Mouse (Mus musculus) liver, postnatal 0 days (tissue): ENCODE measurements around the gene Kcne1. TPM values are rescaled to one million over a fixed set of nuclear protein-coding genes. Genes with fewer than 3 reads are reported as not detected.

Experiments
- ATAC-seq: fragments of 200-750 bp; cut with Nextera tagmentation; 2 replicates; pipeline ENCODE4 v1.8.0; 2017; ENCODE audit warnings: mild to moderate bottlenecking, moderate library complexity
- DNase-seq: peaks from one replicate; pipeline ENCODE4 v3.0.0-alpha.2; 2016
- H3K27ac ChIP-seq: fragments of 300-500 bp; sonication (generic); 2 replicates; pipeline ENCODE4 v1.5.1; 2014; ENCODE audit warnings: antibody characterized with exemption, moderate library complexity, mild to moderate bottlenecking, low read depth
- H3K27me3 ChIP-seq: fragments of 300-500 bp; sonication (generic); 2 replicates; pipeline ENCODE4 v1.6.1; 2014; ENCODE audit warnings: low read length, control low read depth, mixed read lengths; ENCODE audit not compliant: insufficient read depth
- H3K36me3 ChIP-seq: fragments of 300-500 bp; sonication (generic); replicated peaks from 2 replicates; pipeline ENCODE4 v1.6.1; 2014; ENCODE audit warnings: mild to moderate bottlenecking, control low read depth, low read length, moderate library complexity, mixed read lengths; ENCODE audit not compliant: insufficient read depth
- H3K4me1 ChIP-seq: fragments of 300-500 bp; sonication (generic); 2 replicates; pipeline ENCODE4 v1.6.1; 2014; ENCODE audit warnings: antibody characterized with exemption, mild to moderate bottlenecking, control low read depth; ENCODE audit not compliant: insufficient read depth
- H3K4me2 ChIP-seq: fragments of 300-500 bp; sonication (generic); 2 replicates; pipeline ENCODE4 v1.6.1; 2014; ENCODE audit warnings: low read depth, mild to moderate bottlenecking, low read length, moderate library complexity, mixed read lengths
- H3K4me3 ChIP-seq: fragments of 300-500 bp; sonication (generic); 2 replicates; pipeline ENCODE4 v1.5.1; 2014; ENCODE audit warnings: low read depth, low read length
- H3K9ac ChIP-seq: fragments of 300-500 bp; sonication (generic); replicated peaks from 2 replicates; pipeline ENCODE4 v1.6.1; 2014; ENCODE audit warnings: mild to moderate bottlenecking, moderate library complexity
- H3K9me3 ChIP-seq: fragments of 300-500 bp; sonication (generic); 2 replicates; pipeline ENCODE4 v1.6.1; 2016; ENCODE audit warnings: mild to moderate bottlenecking, control low read depth, low read length, mixed read lengths
- CTCF ChIP-seq: sonication (generic); IDR thresholded peaks from 2 replicates; pipeline ENCODE4 v1.5.1; 2016; ENCODE audit warnings: antibody characterized with exemption, low read depth
- EP300 ChIP-seq: IDR thresholded peaks from 2 replicates; pipeline ENCODE4 v1.6.1; 2016; ENCODE audit warnings: antibody characterized with exemption, low read depth, mild to moderate bottlenecking
- WGBS: fragments of 180-500 bp; shearing (Covaris S2); extraction: QIAGEN DNeasy Blood & Tissue Kit; methylation state at CpG from one replicate; pipeline ENCODE4 v1.1.7; 2014; ENCODE audit not compliant: insufficient replicate concordance; 5-methylcytosine and 5-hydroxymethylcytosine counted together
- polyA plus RNA-seq: library from polyadenylated mRNA; unstranded; fragments of >200 nt; fragmentation: Nextera tagmentation; extraction: Ambion mirVana; gene quantifications from 2 replicates; pipeline ENCODE4 v1.2.1, GENCODE M21; 2015

Kcne1 gene
- polyA plus RNA-seq, 1 experiment from 2014 or later: not detected

DNA sequence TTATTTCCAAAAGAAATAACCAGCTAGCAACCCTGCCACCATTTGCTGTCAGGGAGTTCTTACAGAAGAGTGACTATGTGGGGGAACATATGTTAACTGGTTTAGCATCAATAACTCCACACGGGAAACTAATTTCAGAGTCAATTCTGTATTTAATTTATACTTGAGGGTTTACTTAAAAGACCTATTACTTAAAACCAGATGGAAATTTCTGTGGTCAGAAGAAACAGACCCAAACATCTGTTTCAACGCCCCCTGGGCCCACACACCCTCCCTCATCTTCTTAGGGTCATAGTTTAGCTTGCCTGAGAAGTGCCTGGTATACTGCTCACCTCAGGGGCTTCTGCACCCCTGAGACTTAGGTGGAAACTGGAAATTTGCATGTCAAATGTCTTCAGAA, 5.4 kb downstream of the Kcne1 start:
- H3K4me1 ChIP-seq: no peaks in the 10 kb centered on the region
- ATAC-seq: no peak
- WGBS: 62% methylated on average over 2 of the region's 2 CpGs
- no peaks in the 10 kb centered on the region; the same call in 1 of the 2 replicates for H3K27me3 ChIP-seq
- TF ChIP-seq EP300: no peak
- no peak for TF ChIP-seq CTCF
- no peak overlapping the region for H3K4me2 ChIP-seq
- no peaks in the 10 kb centered on the region for H3K36me3 ChIP-seq
- H3K9me3 ChIP-seq: no peaks in the 10 kb centered on the region
- no peak overlapping the region for H3K27ac ChIP-seq
- H3K4me3 ChIP-seq: no peak overlapping the region
- no peak overlapping the region for H3K9ac ChIP-seq
- DNase-seq: no peak

GRCm38 (mm10) chr16:92353295-92353694, 6.0 kb downstream of the Kcne1 start:
- Histone ChIP-seq H3K9me3 (no peaks in the 10 kb centered on the region), H3K36me3 (no peaks in the 10 kb centered on the region), H3K9ac (no peak overlapping the region), H3K27me3 (no peaks in the 10 kb centered on the region; the same call in 1 of the 2 replicates), H3K4me3 (no peak overlapping the region), H3K27ac (no peak overlapping the region), H3K4me2 (no peak overlapping the region), H3K4me1 (no peaks in the 10 kb centered on the region)
- TF ChIP-seq CTCF (no peak), EP300 (no peak)
- ATAC-seq: no peak
- WGBS: 77% methylated on average over 12 of the region's 12 CpGs
- no peak for DNase-seq

- H3K27ac ChIP-seq: no peak overlapping the region
- no peaks in the 10 kb centered on the region for H3K36me3 ChIP-seq
- no peak overlapping the region for H3K4me3 ChIP-seq
- DNase-seq: peak; percentile 44
- H3K27me3 ChIP-seq: no peaks in the 10 kb centered on the region
- WGBS: 69% methylated on average over 12 of the region's 12 CpGs
- H3K4me1 ChIP-seq: no peaks in the 10 kb centered on the region
- 0 out of 2 replicates have a peak, but pooled peaks have one; percentile 15 for ATAC-seq
- no peak overlapping the region for H3K9ac ChIP-seq
- no peak overlapping the region for H3K4me2 ChIP-seq
- H3K9me3 ChIP-seq: no peaks in the 10 kb centered on the region
- TF ChIP-seq EP300 (no peak), CTCF (no peak)
Observed at GRCm38 (mm10) chr16:92348941-92349340, 10.3 kb downstream of the Kcne1 start.

DNA sequence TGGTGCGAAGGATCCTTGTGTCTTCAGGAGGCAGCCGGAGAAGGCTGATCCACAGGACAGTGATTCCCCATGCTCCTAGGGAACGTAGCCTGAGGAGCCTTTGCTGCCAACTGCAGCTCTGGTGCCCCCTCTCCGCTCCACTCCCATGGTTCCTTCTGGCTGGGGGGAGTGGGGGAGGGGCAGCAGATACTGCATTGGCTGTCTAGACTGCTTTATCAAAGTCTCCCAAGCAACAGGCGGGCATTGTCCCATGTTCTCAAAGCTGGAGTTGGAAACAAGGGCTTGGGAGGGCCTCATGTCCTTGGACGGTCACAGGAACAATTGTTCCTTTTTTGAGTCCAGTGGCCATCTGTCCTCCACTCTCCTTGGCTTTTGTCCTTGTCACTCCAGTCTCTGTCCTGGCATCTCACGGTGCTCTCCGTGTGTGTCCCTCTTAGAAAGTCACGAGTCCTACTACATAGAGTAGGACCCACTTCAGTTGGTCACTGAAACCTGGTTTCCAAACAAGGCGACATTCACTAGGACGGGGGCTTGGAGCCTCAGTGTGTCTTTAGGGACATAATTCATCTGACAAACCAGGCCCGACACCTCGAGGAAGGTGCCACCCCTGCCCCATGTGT, 12.9 kb downstream of the Kcne1 start:
- Histone ChIP-seq H3K27ac (no peak overlapping the region), H3K9ac (no peak overlapping the region), H3K27me3 (no peaks in the 10 kb centered on the region), H3K4me2 (no peak overlapping the region), H3K36me3 (no peaks in the 10 kb centered on the region), H3K4me3 (no peak overlapping the region), H3K4me1 (no peaks in the 10 kb centered on the region), H3K9me3 (no peaks in the 10 kb centered on the region)
- WGBS: 74% methylated on average over 12 of the region's 13 CpGs
- ATAC-seq: no peak
- DNase-seq: no peak
- no peak for TF ChIP-seq EP300

DNA sequence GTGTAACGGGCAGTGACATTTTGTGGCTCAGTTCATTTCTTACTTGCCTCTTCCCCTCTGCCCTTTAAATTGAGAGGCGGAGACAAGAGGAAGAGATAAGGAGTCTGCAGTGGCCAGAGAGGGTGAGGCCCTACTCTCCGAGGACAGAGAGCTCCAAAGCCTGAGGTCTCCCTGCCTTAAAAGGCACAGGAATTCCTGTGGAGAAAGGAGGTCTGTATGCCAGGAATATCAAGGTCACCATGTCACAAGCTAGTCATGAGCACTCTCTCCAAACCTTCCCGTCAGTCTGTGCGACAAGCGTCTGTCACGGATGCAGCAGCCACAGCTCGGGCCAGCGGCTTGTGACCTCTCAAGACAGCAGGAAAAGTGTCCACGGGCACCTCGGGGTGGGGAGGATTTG, 14.1 kb downstream of the Kcne1 start:
- no peak overlapping the region for H3K9ac ChIP-seq
- no peak overlapping the region for H3K4me3 ChIP-seq
- peaks cover 4% of the 10 kb centered on the region for H3K4me1 ChIP-seq
- DNase-seq: no peak
- 42% methylated on average over 11 of the region's 11 CpGs for WGBS
- no peaks in the 10 kb centered on the region for H3K36me3 ChIP-seq
- no peak for TF ChIP-seq EP300
- TF ChIP-seq CTCF: no peak
- H3K9me3 ChIP-seq: no peaks in the 10 kb centered on the region
- H3K27ac ChIP-seq: no peak overlapping the region
- ATAC-seq: peak; percentile 52
- no peaks in the 10 kb centered on the region for H3K27me3 ChIP-seq
- no peak overlapping the region for H3K4me2 ChIP-seq

GRCm38 (mm10) chr16:92340612-92341511, 18.4 kb downstream of the Kcne1 start:
- 26% methylated on average over 27 of the region's 27 CpGs for WGBS
- Histone ChIP-seq H3K27ac (no peak overlapping the region), H3K36me3 (no peaks in the 10 kb centered on the region), H3K27me3 (no peaks in the 10 kb centered on the region), H3K9ac (no peak overlapping the region), H3K9me3 (no peaks in the 10 kb centered on the region), H3K4me1 (peaks cover 4% of the 10 kb centered on the region), H3K4me3 (peak overlapping the region; percentile 33; the same call in 1 of the 2 replicates), H3K4me2 (peak overlapping the region; percentile 69)
- DNase-seq: peak; percentile 74
- peak; percentile 64 for ATAC-seq
- TF ChIP-seq EP300 (no peak), CTCF (peak; percentile 81)
